Mouse (Mus musculus) right cerebral cortex, postnatal 14 days (tissue): ENCODE measurements around the gene Nup188.
A peak's percentile ranks its signal among the peaks of the same experiment; 100 is the strongest.

Source experiments
- DNase-seq: peaks from one replicate; pipeline ENCODE4 v3.0.0; 2022

Gene Nup188

DNA sequence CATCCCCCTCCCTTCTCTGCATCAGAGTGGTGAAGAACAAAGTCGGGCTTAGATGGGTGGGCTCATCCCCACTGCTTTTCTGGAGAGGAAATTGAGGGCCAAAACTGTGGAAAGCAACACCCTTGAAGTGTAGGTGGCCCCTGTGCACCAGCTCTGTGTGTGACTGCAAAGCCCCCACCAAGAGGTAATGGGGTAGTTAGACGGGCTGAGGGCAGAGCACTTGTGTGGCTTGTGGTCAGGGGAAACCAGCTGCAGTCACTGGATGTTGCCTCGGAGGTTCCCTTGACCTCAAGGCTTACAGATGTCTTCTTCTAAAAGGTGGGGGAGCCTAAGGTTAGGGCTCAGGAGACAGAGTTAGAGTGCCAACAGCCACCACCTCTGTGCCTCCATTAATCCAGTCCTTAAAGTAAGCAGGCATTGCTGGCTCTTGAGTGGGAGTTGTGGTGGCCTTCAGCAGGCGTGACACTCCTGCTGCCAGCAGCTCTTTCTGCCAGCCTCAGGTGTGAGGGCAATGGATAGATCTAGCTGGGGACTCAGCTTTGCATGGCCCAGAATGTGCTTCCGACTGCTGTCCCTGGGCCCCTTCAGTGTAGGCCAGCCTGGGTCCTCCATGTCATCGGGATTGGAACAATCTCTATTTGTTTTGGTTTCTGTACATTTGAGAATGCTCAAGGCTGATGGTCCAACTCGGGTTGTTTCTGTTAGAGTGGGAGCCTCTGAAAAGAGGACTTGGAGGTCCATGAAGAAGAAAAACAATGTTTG is 28.3 kb upstream of the Nup188 start:
- DNase-seq: no peak

DNA sequence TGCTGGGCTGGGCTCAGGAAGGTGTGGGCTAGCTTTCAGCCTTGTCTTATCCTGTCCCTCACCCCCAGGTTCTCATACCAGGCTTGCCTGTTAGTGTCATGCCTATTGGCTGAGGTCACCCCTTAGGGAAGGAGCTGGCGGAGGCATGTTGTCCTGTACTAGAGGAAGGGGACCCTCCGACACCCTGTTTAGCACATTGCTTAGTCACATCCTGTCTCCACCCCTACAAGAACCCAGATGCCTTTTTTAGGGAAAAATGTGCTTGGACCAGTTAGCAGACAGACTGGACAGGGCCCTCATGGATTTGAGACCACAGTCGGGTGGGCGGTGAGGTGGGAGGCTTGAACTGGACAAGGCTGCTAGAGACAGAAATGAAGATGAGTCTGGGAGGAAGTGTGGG is 27.6 kb upstream of the Nup188 start:
- DNase-seq: no peak

DNA sequence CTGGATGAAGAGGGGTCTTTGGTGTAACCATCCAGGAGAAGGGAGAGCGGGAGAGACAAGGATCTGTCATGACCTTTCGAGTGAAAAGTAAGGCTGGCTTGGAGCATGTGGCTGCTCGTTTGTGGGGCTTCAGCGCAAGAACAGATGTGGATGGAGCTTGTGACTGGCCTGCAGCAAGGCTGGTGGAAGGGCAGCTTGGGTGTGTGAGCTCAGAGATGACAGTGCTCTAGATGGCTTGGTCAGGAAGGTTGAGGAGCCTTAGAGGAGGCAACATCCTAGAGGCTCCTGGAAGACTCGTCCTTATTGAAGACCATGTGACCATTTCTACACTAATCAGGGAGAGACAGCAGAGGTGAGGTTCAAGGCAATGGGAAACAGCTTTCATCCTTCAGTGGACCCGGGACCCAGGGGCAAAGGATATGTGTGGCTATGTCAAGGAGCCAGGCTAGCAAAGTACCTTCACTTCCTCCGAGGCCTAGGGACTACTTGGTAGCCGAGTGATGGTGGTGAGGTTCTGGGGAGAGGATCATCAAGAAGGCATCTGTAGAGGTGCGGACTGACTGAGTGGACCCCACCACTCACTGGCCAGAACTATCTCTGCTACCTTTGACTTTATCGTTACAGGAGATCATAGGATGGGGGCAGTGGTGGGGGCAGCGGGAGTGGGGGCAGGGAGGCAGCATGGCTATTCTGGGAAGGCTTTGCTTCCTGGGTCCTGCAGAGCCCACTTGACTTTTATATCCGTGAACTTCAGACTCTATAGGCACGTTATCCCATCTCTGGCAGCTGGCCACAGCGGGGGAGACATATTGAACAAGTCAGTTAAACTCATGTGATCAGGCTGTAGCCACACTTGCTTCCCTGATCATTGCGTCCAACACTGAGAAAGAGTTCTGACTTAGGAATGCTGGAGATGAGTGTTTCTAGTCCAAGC is 26.8 kb upstream of the Nup188 start:
- DNase-seq: no peak

DNA sequence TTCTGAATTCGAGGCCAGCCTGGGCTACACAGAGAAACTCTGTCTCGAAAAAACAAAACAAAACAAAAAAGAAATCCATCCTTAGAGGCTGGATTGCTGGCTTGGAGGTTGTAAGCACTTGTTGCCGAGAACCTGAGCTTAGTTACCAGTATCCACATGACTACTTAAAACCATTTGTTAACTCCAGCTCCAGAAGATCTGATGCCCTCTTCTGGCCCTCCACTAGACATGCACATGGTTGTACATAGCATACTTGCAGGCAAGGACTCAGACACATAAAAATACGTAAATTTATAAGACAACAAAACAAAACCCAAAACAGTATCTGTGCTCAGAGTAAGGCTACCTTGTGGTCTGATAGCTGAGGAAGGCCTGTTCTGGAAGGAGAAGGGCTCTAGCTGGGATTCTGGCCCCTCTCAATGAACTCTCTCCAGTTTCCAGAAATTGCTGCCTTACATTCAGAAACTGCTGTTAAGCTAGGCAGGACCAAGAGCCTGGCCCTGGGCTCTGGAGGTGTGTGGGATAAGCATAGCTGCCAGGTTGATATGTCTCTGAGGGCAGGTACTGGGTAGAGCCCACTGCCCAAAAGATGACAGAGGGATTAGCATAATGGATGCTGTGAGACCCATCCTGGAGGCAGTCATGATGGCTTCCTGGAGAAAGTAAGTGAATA is 25.0 kb upstream of the Nup188 start:
- DNase-seq: no peak

DNA sequence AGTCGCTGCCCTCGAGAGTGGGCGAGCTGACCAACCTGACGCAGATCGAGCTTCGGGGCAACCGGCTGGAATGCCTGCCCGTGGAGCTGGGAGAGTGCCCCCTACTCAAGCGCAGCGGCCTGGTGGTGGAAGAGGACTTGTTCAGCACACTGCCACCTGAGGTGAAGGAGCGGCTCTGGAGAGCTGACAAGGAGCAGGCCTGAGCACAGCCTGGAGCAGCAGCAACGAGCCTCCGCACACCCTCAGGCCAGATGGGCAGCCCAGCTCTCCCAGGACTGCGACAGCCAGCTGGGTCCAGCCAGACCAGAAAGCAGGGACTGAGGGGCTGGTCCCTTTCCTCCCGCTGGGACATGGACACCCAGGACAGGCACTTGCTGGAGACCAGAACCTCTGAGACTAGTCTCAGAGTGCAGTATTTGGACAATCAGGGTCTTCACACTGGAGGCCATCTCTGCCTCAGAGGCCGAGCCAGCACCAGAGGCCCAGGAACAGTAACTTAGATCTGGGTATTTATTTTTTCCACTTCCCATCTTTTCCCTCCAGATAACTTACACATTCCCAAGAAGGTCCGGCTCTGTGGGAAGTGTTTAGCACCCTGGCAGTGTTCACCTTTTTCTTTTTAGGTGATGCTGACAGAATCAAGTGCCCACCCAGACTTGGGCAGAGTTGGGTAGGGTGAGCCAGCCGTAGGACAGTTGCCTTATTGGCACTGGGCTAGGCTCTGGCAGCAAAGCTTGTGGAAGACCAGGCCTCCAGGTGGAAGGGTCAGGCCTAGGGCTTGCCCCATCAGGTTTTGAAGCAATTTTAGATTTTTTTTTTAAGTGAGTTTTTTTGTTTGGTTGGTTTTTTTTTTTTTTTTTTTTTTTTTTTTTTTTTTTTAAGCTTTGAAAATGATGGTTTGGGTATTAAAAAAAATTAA is 24.0 kb upstream of the Nup188 start:
- no peak for DNase-seq

DNA sequence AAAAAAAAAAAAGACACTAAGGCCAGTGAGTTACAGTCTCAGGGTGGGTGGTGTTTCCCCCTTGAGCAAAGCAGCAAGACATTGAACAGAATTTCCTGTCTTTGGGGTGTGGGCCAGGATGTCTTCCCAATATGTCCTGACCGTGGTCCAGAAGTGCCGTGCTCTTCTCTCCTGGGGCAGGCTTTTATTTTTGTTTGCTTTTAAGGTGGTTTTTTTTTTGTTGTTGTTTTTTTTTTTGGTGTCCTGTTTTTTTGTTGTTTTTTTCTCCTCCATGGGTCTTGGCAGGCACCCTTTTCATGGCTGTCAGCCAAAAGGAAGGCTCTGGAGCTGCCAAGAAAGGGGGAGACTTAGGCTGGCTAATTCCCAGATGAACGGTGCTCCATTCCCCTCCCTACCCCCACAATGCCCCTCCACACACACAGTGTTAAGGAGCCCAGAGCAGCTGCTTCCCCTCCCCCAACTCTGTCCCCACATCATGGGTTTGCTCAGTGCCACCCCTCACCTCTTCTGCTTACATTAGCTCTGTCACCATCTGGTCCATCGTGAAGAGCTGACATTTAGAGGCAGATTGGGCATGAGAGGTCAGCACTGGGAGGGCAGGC is 23.3 kb upstream of the Nup188 start:
- DNase-seq: peak; percentile 52

DNA sequence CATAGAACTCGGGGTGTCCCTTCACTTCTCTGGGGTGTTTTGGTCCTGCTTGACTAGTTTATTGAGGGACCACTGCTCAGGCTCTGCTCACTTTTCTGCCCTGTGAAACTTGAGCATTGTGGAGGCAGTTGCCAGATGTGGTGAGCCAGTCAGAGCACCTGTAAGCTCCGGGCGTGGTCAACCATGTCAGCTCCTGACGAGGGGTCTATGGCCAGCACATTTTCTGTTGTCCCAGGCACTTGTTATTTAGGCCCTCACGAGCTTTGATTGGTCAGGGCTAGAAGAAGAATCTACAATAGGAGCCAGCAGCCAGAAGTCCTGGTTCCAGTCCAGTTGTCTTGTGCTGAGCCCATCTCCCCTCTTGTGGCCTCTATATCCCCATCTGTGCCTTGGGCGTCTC is 22.4 kb upstream of the Nup188 start:
- no peak for DNase-seq

DNA sequence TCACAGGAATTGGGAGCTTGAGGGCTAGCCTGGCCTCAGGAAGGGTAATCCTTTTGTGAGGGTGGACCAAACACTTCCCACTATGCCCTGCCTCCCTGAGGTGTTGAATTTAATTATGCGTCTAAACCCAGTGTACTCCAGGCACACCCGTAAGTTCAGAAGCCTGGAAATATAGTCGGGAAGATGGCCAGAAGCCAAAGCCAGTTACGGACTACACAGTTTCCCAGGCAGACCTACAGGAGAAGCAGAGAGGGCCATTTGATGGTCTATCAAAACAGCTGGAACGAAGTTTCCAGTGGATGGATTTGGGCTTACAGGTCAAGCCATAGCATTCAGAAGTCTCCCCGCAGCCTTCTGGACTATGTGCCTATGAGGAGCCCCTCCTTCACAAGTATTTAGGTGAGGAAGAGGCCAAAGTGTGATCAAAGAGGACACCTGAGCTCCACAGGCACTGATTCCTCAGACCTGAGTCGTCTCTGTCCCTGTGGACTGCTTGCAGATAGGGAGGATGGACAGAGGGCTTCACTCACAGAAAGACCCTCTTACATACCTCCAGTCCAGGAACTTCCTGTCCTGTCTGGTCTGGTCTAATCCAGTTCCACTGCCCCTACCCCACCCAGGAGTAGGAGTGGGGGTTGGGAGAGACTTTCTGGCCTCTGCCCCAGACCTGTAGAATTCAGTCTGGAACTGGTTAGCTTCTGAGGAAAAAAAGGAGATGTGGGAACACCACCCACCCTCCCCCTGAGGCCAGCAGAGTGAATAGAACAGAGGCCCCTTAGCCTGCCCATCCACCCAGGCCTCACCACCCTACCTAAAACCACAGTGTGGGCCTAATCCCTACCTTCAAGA is 21.3 kb upstream of the Nup188 start:
- no peak for DNase-seq

DNA sequence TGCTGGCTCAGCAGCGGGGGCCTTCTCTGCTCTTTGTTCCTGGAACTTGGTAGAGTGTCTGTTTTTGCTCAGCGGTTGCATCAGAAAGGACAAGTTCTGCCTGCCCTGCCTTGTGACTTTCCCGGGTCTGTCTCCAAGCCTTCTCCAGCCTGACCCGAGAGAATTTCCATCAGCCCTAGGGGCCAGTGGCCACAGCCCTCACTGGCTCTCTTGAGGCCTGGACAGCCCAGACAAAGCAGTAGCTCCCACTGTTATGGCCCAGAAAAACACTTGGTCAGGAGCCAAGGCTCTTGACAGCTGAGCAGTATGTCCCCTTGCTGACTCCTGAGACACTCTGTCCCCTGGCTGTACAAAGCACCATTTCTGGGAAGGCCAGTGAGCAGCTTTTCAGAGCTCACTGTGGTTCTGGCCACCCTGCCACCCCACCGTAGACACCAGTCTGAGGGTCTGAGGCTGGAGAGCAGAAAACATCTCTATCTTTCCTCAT is 20.4 kb upstream of the Nup188 start, which contains the start of gene Phyhd1:
Gene Phyhd1, plus strand, starts transcription at position 437 of the 487 bp plus-strand sequence.
- DNase-seq: no peak

DNA sequence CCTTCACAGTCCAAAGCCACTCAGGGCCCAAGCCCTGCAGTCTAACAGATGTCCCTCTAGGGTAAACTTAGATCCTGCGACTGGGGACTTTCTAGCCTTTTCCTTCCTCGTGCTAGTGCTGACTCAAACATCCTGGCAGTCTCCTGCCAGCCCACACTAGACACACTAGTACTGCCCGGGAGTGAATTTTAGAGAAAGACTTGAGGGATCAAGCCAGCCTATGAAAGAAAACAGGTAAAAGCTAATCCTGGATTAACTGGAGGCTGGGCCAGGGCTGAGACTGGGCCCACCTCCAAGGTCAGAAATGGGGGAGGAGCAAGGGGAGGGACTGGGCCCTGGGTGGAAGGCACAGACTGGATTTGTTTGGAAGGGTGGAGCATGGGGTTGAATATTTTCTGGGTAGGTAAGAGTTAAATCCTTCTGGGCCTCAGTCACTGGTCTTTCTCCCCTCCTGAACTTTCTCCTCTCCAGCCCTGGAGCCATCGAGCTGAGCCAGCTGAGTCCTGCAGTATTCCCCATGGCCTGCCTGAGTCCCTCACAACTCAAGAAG is 19.7 kb upstream of the Nup188 start:
- DNase-seq: no peak

DNA sequence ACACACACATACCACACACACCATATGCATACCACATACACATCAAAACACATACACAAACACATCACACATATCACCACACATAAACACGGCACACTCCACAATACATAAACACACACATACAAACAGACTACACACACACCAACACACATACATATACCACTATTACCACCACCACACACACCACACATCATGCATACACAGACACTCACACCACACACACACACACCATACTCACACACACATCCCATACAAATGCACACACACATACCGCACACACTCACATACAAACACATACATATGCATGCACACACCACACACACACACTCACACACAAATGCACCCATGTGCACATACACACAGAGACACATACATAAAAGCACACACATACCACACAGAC is 18.7 kb upstream of the Nup188 start:
- DNase-seq: no peak

DNA sequence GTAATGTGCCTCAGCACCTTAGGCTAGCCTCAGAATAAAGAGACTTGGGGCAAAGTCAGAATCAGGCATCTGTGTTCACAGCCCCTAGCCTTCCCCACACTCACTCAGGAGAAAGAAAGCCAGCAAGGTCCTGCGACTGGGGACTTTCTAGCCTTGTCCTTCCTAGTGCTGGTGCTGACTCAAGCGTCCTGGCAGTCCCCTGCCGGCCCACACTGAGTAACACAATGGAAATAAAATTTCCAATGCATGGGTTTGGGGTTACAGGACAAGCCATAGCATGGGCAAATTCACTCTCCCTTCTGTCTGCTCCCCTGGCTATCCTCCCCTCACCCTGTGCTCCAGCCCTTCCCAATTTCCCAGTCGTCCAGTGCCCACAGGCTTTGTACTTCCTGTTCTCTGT is 17.8 kb upstream of the Nup188 start:
- DNase-seq: no peak

DNA sequence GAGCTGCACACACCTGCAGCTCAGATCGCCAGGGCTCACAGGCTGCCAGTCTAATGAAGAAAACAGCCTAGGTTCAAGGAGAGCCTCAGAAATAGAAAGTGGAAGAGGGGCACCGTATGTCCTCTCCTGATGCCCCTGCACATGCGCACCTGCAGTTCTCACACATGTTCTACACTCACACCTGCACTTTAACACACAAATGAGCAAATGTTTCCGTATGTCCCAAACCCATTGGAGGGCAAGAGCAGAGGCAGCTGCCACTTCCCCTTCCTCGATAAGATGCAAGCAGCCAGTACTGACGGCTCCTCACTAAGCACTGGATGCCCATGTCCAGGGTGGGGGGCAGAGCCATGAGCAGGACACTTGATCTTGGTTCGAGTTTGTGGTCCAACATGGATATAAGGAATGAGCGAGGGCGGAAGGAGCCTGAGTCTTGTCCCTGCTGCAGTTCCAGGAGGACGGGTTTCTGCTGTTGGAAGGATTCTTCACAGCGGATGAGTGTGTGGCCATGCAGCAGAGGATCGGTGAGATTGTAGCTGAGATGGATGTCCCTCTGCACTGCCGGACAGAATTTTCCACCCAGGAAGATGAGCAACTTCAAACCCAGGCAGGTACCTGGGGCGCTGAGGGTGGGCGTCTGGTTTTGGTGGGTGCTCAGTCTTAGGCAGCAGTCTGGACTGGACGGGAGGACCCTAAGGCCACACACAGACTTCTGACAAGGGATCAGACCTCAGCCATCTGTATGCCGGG is 16.8 kb upstream of the Nup188 start:
- DNase-seq: no peak

DNA sequence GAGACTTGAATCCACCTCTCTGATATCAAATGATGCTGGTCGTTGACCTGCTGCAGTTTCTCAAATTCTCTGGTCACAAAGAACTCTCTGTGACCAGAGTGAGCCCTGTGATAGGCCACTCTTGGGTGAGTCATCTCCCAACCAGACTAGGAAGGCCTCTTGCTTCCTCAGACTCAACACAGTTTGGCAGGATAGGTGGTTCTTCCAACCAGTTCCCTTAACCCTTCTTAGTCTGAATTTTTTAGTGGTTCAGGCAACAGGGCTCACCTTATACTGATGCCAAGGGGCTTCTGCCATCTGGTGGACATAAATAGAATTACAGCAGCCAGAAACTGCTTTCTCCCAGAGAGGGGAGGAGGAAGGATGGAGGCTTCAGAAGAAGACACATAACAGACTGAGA is 16.1 kb upstream of the Nup188 start:
- DNase-seq: no peak

DNA sequence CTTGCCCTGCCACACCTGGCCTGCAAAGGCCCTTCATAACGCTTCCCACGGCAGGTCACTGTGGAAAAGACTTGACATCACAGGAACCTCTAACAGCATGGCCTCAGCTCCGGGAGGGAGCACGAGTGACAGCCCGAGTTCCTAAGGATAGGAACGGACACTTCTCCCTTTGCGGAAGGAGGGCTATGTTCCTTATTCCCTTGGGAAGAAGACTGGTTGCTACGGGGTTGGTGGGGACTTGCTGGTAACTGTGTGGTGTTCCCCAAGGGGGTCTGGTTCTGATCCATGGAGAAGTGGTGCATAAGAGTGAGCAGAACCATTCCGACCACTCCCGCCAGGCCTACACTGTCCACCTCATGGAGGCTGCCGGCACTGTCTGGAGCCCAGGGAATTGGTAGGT is 5.5 kb upstream of the Nup188 start, which contains the start of gene Gm28038:
Gene Gm28038, plus strand, starts transcription at position 301 of the 400 bp plus-strand sequence.
- no peak for DNase-seq

DNA sequence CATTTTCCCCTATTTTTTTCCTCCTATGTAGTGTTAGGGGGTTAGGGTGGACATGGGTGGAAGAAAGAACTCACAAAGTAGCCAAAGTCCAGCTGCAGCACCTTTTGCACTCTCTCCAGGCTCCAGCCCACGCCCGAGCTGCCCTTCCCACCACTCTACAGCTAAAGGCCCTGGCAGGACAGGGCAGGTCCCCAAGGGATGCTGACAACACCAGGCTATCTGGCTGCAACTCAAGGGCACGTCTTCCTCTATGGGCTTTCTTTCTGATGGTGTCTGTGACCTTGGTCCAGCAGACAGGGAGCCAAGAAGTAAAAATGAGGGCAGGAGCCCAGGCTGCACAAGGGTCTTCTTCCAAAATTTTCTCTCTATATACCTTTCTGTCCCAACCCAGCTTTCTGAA is 4.5 kb upstream of the Nup188 start:
- DNase-seq: no peak

DNA sequence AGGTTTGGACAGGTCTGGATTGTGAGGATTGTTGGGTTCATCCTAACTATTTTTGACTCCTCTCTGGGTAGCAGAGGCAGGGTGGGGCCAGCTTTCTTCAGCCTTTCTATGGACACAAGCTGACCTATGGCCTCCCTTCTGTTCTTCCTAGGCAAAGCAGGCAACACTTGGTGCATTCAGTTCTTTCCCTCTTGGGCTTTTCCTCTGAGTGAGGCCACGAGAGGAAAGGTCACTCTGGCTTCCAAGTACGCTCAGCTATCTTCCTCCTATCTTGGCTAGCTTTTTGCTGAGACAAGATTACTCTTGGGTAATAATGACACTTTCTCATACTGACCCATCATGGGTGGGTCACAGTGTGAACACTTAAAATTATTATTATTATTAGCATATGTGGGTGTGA is 3.0 kb upstream of the Nup188 start:
- no peak for DNase-seq

DNA sequence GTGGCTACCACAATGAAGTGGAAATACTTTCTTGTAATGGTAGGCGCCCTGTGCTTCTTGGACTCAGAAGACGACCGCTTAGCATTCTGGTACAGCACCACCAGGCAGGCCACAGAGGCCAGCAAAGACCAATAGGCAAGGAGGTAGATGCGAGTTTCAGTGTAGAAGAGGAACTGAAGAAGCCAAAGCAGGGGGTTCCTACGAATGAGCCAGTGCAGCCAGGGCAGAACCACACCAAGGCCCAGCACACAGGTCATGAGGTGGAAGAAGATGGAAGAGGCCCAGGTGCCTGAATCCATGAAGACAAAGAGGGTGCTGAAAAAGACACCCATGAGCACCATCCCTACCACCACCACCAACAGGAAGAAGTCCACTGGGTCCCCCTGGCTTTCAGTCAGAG is 1.2 kb upstream of the Nup188 start:
- no peak for DNase-seq

DNA sequence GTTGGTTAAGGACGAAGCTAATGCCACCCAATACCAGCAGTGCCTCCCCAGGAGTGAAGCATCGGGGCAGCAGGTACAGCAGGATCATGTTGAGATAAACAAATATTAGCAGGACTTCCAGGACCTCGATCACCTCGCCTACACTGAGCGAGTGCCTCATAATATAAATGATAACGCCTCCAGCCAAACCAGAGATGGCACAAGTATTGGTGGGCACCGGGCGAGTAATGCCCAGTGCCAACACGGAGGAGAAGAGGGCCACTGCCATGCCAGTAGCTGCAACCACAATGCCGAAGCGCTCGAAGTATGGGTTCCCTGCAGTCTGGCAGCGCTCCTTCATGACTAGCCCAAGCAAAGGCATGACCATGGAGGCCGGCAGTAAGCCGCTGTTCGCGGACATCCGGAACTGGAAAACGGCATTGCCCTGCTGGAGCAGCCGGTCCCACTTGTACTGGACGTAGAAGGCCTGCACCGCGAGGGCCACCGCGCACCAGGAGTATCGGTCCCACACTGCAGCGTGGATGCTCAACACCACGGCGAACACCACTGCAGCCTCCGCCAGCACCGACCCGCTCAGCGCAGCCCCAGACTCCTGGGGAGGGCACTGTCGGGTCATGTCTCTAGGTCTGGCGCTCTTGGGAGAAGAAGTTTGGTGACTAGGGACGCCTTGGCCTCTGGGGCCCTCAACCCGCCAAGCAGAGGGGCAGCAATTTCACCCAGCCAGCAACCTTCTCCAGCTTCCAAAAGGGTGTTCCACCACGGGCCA is 598 bp upstream of the Nup188 start:
- DNase-seq: peak; percentile 26
